Mouse (Mus musculus) bone marrow, adult 2 months (tissue): ENCODE measurements at regions not wholly inside any gene's neighbourhood (a gene's known extent, or its start where the extent isn't known, plus 50 kb on each side); places are given as distances from the start of the nearest gene placed in this dataset.

ENCODE experiments used
- CTCF ChIP-seq: fragments of 200-500 bp; IDR thresholded peaks from 2 replicates; pipeline ENCODE4 v1.5.1; 2011; ENCODE audit warnings: low read length, control low read depth; ENCODE audit not compliant: control insufficient read depth, insufficient read depth
- POLR2A ChIP-seq: fragments of 200-500 bp; IDR thresholded peaks from 2 replicates; pipeline ENCODE4 v1.6.1; 2011; ENCODE audit warnings: low read depth, mild to moderate bottlenecking, control low read depth, low read length, borderline replicate concordance; ENCODE audit not compliant: control insufficient read depth

DNA sequence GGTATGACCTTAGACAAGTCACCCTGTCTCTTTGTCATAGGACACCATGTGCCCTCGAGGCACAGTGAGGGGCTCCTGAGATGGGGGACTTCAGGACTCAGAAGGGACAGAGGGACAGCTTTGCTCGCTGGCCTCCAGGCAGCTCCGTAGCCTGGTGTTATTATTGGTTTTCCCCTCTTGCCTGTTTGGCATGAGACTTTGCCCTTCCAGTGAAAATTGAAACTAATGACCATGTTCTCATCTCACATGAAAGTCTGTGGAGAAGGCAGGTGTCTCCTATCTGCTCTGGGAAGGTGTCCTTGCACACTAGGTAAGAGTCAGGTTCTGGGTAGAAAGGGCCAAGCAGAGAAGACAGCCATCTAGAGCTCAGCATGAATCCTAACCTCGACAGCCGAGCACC, 80.3 kb upstream of the 1600014C23Rik start:
- no peak for TF ChIP-seq CTCF
- no peak for TF ChIP-seq POLR2A
